Mouse (Mus musculus) C2C12 (cell line): Measurements from ENCODE around the gene Apela.

Experiments
- CEBPB ChIP-seq: IDR thresholded peaks from one replicate; pipeline ENCODE4 v1.6.1; 2011; ENCODE audit warnings: low read depth, mild to moderate bottlenecking, control low read depth, moderate library complexity
- CTCF ChIP-seq: IDR thresholded peaks from one replicate; pipeline ENCODE4 v1.5.1; 2011; ENCODE audit not compliant: control insufficient read depth, insufficient read depth, insufficient read length
- FOSL1 ChIP-seq: IDR thresholded peaks from one replicate; pipeline ENCODE4 v1.8.0; 2011; ENCODE audit warnings: mild to moderate bottlenecking, low read length; ENCODE audit not compliant: poor library complexity, insufficient read depth, severe bottlenecking
- MAX ChIP-seq: IDR thresholded peaks from one replicate; pipeline ENCODE4 v1.6.1; 2011; ENCODE audit warnings: mild to moderate bottlenecking, control low read depth
- MYOD1 ChIP-seq: IDR thresholded peaks from one replicate; pipeline ENCODE4 v1.6.1; 2011; ENCODE audit warnings: low read depth; ENCODE audit not compliant: control insufficient read depth, insufficient read length
- USF1 ChIP-seq: IDR thresholded peaks from one replicate; pipeline ENCODE4 v1.6.1; 2011; ENCODE audit warnings: low read depth, mild to moderate bottlenecking, control low read depth, moderate library complexity

DNA sequence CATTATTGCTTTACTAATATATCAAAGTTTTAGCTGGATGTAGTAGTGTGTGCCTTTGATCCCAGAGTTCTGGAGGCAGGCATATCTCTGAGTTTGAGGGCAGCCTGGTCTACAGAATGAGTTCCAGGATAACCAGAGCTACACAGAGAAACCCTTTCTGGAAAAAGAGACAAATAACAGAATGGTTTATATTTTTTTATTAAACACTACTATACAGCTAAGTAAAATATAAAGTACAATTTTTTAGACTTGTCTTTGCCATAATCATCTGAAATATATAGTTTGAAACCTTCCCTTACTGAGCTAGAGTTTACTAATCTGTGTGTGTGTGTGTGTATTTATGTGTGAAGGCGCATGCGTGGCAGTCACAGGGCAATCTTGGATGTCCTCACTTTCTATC is 37.6 kb upstream of the Apela start, which contains the start of gene Gm10663:
- TF ChIP-seq CTCF, result no peak
- no peak for TF ChIP-seq USF1
- TF ChIP-seq MAX, result no peak
- TF ChIP-seq FOSL1, result no peak
- no peak for TF ChIP-seq CEBPB
- TF ChIP-seq MYOD1, result no peak
